In the genomic region with DNA sequence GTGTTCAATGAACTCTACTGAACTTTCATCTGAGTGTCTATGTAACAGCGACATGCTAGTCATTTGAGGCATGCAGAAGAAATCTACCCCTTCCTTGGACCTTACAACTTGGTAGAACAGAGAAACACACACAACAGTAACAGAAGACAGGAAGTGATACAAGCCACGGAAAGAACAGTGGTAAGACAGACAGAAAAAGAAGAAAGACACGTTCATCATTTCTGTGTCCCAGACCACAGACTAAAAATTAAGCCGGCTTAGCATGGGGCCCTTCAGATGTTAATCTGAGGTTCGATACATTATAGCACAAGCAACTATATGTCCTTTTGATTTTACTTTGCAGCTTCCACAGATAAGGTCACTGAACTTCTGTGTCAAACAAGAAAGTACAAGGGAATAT, we compare ENCODE assay signal across 8 mouse cellular contexts. TPM values are rescaled to one million over a fixed set of nuclear protein-coding genes. Genes with fewer than 3 reads are reported as not detected.
A peak's percentile ranks its signal among the peaks of the same experiment; 100 is the strongest.
DNase-seq lines count a peak whose midpoint lies in the region; ATAC-seq and TF ChIP-seq lines count a peak whose summit lies in the region.
"Had no signal": no experiment of that assay in that cellular context is flagged by ENCODE, and none has a peak within 500 bp of the region (broad histone marks: within the 10 kb centered on the region; RNA-seq: fewer than 3 reads in every experiment).

No protein-coding gene starts in this region.

- ATAC-seq in intestine, embryonic 16.5 days, result no peak
- no peak for ATAC-seq in neural tube, embryonic 14.5 days (ENCODE audit: low read depth)

- whole genome bisulfite sequencing in lung, adult 2 months, result 22% methylated on average over 5 of the region's 5 CpGs
- 81% methylated on average over 5 of the region's 5 CpGs for WGBS in embryonic facial prominence, embryonic 10.5 days
- 63% methylated on average over 5 of the region's 5 CpGs for WGBS in intestine, embryonic 16.5 days
- WGBS in neural tube, embryonic 14.5 days, result 72% methylated on average over 5 of the region's 5 CpGs

- H3K9me3 ChIP-seq in embryonic facial prominence, embryonic 10.5 days, result no peaks in the 10 kb centered on the region
- H3K9me3 ChIP-seq in intestine, embryonic 16.5 days (ENCODE audit: control insufficient read depth, low read length), result no peaks in the 10 kb centered on the region
- no peaks in the 10 kb centered on the region for H3K9me3 ChIP-seq in neural tube, embryonic 14.5 days (ENCODE audit: control insufficient read depth, low read length)

- TF ChIP-seq POLR2A in lung, adult 2 months (IDR thresholded peaks at IDR 0.05; ENCODE audit: borderline replicate concordance, extremely low read depth, low read depth, low read length), result no peak

- peaks cover 19% of the 10 kb centered on the region for H3K4me1 ChIP-seq in lung, adult 2 months (ENCODE audit: control insufficient read depth, insufficient read depth, low read length)
- peaks cover 27% of the 10 kb centered on the region for H3K4me1 ChIP-seq in embryonic facial prominence, embryonic 10.5 days
- H3K4me1 ChIP-seq in intestine, embryonic 16.5 days (ENCODE audit: control insufficient read depth, insufficient read depth, low read length), result peaks cover 11% of the 10 kb centered on the region
- H3K4me1 ChIP-seq in neural tube, embryonic 14.5 days (ENCODE audit: control insufficient read depth, insufficient read depth, low read length), result peaks cover 23% of the 10 kb centered on the region

- no peak for DNase-seq in lung, adult 2 months
- no peak for DNase-seq in lung, adult 18-20 months
- no peak for DNase-seq in embryonic facial prominence, embryonic 10.5 days (ENCODE audit: low spot score)
- no peak for DNase-seq in frontal cortex, postnatal 14 days (ENCODE audit: low spot score in 2 of 2)
- no peak for DNase-seq in cerebellum, adult 9-10 months
- DNase-seq: adrenal gland, postnatal 10 days had no signal

- H3K27me3 ChIP-seq in embryonic facial prominence, embryonic 10.5 days (replicated peaks; ENCODE audit: low read depth, poor library complexity, severe bottlenecking), result no peaks in the 10 kb centered on the region
- H3K27me3 ChIP-seq in intestine, embryonic 16.5 days (replicated peaks; ENCODE audit: control insufficient read depth, insufficient read depth, low read length), result no peaks in the 10 kb centered on the region
- no peaks in the 10 kb centered on the region for H3K27me3 ChIP-seq in neural tube, embryonic 14.5 days (ENCODE audit: control insufficient read depth, insufficient read depth, low read length)

- H3K4me2 ChIP-seq in intestine, embryonic 16.5 days (ENCODE audit: low read depth, low read length), result peak overlapping the region; percentile 59
- H3K4me2 ChIP-seq in neural tube, embryonic 14.5 days (ENCODE audit: low read depth, low read length), result peak overlapping the region; percentile 73

- peak overlapping the region; percentile 51 for H3K4me3 ChIP-seq in lung, adult 2 months (replicated peaks; ENCODE audit: extremely low read depth, low read depth, low read length)
- H3K4me3 ChIP-seq in embryonic facial prominence, embryonic 10.5 days, result peak overlapping the region; percentile 93; the same call in 1 of the 2 replicates
- peak overlapping the region; percentile 24 for H3K4me3 ChIP-seq in intestine, embryonic 16.5 days (ENCODE audit: low read length)
- H3K4me3 ChIP-seq in neural tube, embryonic 14.5 days (ENCODE audit: low read depth, low read length), result peak overlapping the region; percentile 93

- H3K27ac ChIP-seq in embryonic facial prominence, embryonic 10.5 days (replicated peaks), result no peak overlapping the region
- no peak overlapping the region for H3K27ac ChIP-seq in intestine, embryonic 16.5 days (ENCODE audit: low read length)
- no peak overlapping the region for H3K27ac ChIP-seq in neural tube, embryonic 14.5 days (ENCODE audit: low read depth, low read length)

- H3K9ac ChIP-seq in intestine, embryonic 16.5 days (ENCODE audit: low read depth, low read length), result no peak overlapping the region
- H3K9ac ChIP-seq in neural tube, embryonic 14.5 days (replicated peaks; ENCODE audit: low read depth, low read length), result no peak overlapping the region

- H3K36me3 ChIP-seq in embryonic facial prominence, embryonic 10.5 days (replicated peaks), result peaks cover 5% of the 10 kb centered on the region; the same call in 1 of the 2 replicates
- H3K36me3 ChIP-seq in intestine, embryonic 16.5 days (ENCODE audit: control insufficient read depth, insufficient read depth, low read length), result no peaks in the 10 kb centered on the region
- H3K36me3 ChIP-seq in neural tube, embryonic 14.5 days (ENCODE audit: control insufficient read depth, insufficient read depth, low read length), result no peaks in the 10 kb centered on the region

- no peak for TF ChIP-seq CTCF in lung, adult 2 months (IDR thresholded peaks at IDR 0.05; ENCODE audit: insufficient read depth, low read length)

RNA-seq across cellular contexts. Expression of a gene that starts 2.1 kb away (rescaled TPM):
- polyA plus RNA-seq in lung, adult 2 months (2012; rRNA removed), result 57.1 and 71.7 TPM in 2 replicates
- 125 and 135 TPM in 2 replicates for polyA plus RNA-seq in embryonic facial prominence, embryonic 10.5 days (2016; fragmentation: Nextera tagmentation; extraction: Ambion mirVana)
- polyA plus RNA-seq in intestine, embryonic 16.5 days (2015; fragmentation: Nextera tagmentation; extraction: Ambion mirVana), result 157 and 163 TPM in 2 replicates
- polyA plus RNA-seq in neural tube, embryonic 14.5 days (2014; fragmentation: Nextera tagmentation; extraction: Ambion mirVana), result 172 and 195 TPM in 2 replicates

RNA-seq across cellular contexts. Expression of a gene that starts 51.2 kb away (rescaled TPM):
- 4.5 and 8.0 TPM in 2 replicates for polyA plus RNA-seq in lung, adult 2 months (2012; rRNA removed)
- polyA plus RNA-seq in embryonic facial prominence, embryonic 10.5 days (2016; fragmentation: Nextera tagmentation; extraction: Ambion mirVana), result 106 and 107 TPM in 2 replicates
- polyA plus RNA-seq in intestine, embryonic 16.5 days (2015; fragmentation: Nextera tagmentation; extraction: Ambion mirVana), result 42.0 and 48.8 TPM in 2 replicates
- 34.5 and 41.4 TPM in 2 replicates for polyA plus RNA-seq in neural tube, embryonic 14.5 days (2014; fragmentation: Nextera tagmentation; extraction: Ambion mirVana)

Comparison
In these comparisons a context has a peak if more than half of its experiments do, and no peak if none do; other contexts are left out.
1. H3K4me3 ChIP-seq: peak in every context shown above with its lines; median percentile 93 in embryonic facial prominence, embryonic 10.5 days; 93 in neural tube, embryonic 14.5 days; 51 in lung, adult 2 months; 24 in intestine, embryonic 16.5 days.